Mouse (Mus musculus) liver, embryonic 14.5 days (tissue): ENCODE measurements around the gene Bcl2l1. TPM values are rescaled to one million over a fixed set of nuclear protein-coding genes. Genes with fewer than 3 reads are reported as not detected.
A peak's percentile ranks its signal among the peaks of the same experiment; 100 is the strongest.

Experiments used
- ATAC-seq: fragments of 200-750 bp; cut with Nextera tagmentation; 2 replicates; pipeline ENCODE4 v1.8.0; 2017; ENCODE audit warnings: moderate number of reproducible peaks, mild to moderate bottlenecking, moderate library complexity; ENCODE audit not compliant: insufficient read depth
- DNase-seq, 3 experiments: peaks; one replicate each; pipeline ENCODE4 v3.0.0-alpha.2; 2012 to 2013; ENCODE audit warnings: low read depth in 3 of 3, low spot score in 3 of 3
- H3K27ac ChIP-seq: fragments of 300-500 bp; sonication (generic); 2 replicates; pipeline ENCODE4 v1.5.1; 2014; ENCODE audit warnings: moderate library complexity, mild to moderate bottlenecking, control low read depth, inconsistent platforms
- H3K27me3 ChIP-seq: fragments of 300-500 bp; sonication (generic); 2 replicates; pipeline ENCODE4 v1.6.1; 2014; ENCODE audit warnings: mild to moderate bottlenecking, low read length, moderate library complexity; ENCODE audit not compliant: control insufficient read depth, insufficient read depth
- H3K36me3 ChIP-seq: fragments of 300-500 bp; sonication (generic); replicated peaks from 2 replicates; pipeline ENCODE4 v1.6.1; 2014; ENCODE audit warnings: low read depth; ENCODE audit not compliant: control insufficient read depth, insufficient read depth
- H3K4me1 ChIP-seq, 2 experiments: fragments of 200-500 bp in 1 of 2; fragments of 300-500 bp in 1 of 2; sonication (generic) in 1 of 2; replicated peaks; 2 replicates each; pipeline ENCODE4 v1.6.1; 2012 to 2014; ENCODE audit warnings: antibody characterized with exemption in 1 of 2, inconsistent platforms in 1 of 2, low read length in 1 of 2; ENCODE audit not compliant: control insufficient read depth in 2 of 2, insufficient read depth in 2 of 2
- H3K4me2 ChIP-seq: fragments of 300-500 bp; sonication (generic); 2 replicates; pipeline ENCODE4 v1.6.1; 2014; ENCODE audit warnings: low read depth, mild to moderate bottlenecking, control low read depth, moderate library complexity
- H3K4me3 ChIP-seq, 2 experiments: fragments of 200-500 bp in 1 of 2; fragments of 300-500 bp in 1 of 2; sonication (generic) in 1 of 2; 2 replicates each; pipeline ENCODE4 v1.5.1; 2012 to 2014; ENCODE audit warnings: low read depth in 2 of 2, low read length in 2 of 2, mild to moderate bottlenecking in 2 of 2, control low read depth in 1 of 2, inconsistent platforms in 1 of 2, moderate library complexity in 1 of 2; ENCODE audit not compliant: insufficient read depth in 1 of 2
- H3K9ac ChIP-seq: fragments of 300-500 bp; sonication (generic); replicated peaks from 2 replicates; pipeline ENCODE4 v1.6.1; 2014; ENCODE audit warnings: mild to moderate bottlenecking, control low read depth, moderate library complexity
- H3K9me3 ChIP-seq: fragments of 300-500 bp; sonication (generic); 2 replicates; pipeline ENCODE4 v1.6.1; 2016; ENCODE audit warnings: low read length, mixed read lengths; ENCODE audit not compliant: control insufficient read depth
- CTCF ChIP-seq: IDR thresholded peaks from 2 replicates; pipeline ENCODE4 v1.5.1; 2016; ENCODE audit warnings: antibody characterized with exemption, low read depth, control low read depth
- EP300 ChIP-seq: IDR thresholded peaks from 2 replicates; pipeline ENCODE4 v1.6.1; 2016; ENCODE audit warnings: antibody characterized with exemption, low read depth
- WGBS: fragments of 180-500 bp; shearing (Covaris S2); extraction: QIAGEN DNeasy Blood & Tissue Kit; methylation state at CpG from one replicate; pipeline ENCODE4 v1.1.7; 2014; ENCODE audit not compliant: insufficient replicate concordance; 5-methylcytosine and 5-hydroxymethylcytosine counted together
- polyA plus RNA-seq, 2 experiments: library from polyadenylated mRNA; depleted of rRNA in 1 of 2; stranded (reverse) in 1 of 2; unstranded in 1 of 2; fragments of >200 nt; fragmentation: Nextera tagmentation in 1 of 2; extraction: Ambion mirVana in 1 of 2; gene quantifications; 2 replicates each; pipeline versions ENCODE4 v1.2.1 to v1.2.3; 2012 to 2014

The Bcl2l1 gene
- polyA plus RNA-seq, 2 experiments, result 72.2 to 172 TPM

- Histone ChIP-seq H3K27me3 (no peaks in the 10 kb centered on the region), H3K9ac (peak overlapping the region; percentile 62), H3K9me3 (no peaks in the 10 kb centered on the region), H3K27ac (peak overlapping the region; percentile 72), H3K4me3 (peak overlapping the region; percentile 35 to 95), H3K4me2 (peak overlapping the region; percentile 84), H3K36me3 (peaks cover 73% of the 10 kb centered on the region), H3K4me1 (peaks cover 56 to 82% of the 10 kb centered on the region in 2 experiments)
- TF ChIP-seq EP300, result peak; percentile 58; the same call in 1 of the 2 replicates
- TF ChIP-seq CTCF, result no peak
- 24% methylated on average over 3 of the region's 3 CpGs for WGBS
- DNase-seq (no peak), ATAC-seq (peak; percentile 72)
These were observed 6.9 kb downstream of the Bcl2l1 start for GRCm38 (mm10) chr2:152824438-152825167.

GRCm38 (mm10) chr2:152823770-152824169 is 7.8 kb downstream of the Bcl2l1 start:
- H3K27ac ChIP-seq, result peak overlapping the region; percentile 72; the same call in 1 of the 2 replicates
- H3K36me3 ChIP-seq, result peaks cover 75% of the 10 kb centered on the region
- H3K27me3 ChIP-seq, result no peaks in the 10 kb centered on the region
- H3K4me3 ChIP-seq, result no peak overlapping the region
- peak overlapping the region; percentile 84 for H3K4me2 ChIP-seq
- H3K4me1 ChIP-seq, result peaks cover 61 to 79% of the 10 kb centered on the region in 2 experiments
- DNase-seq (no peak), ATAC-seq (no peak)
- WGBS, result 79% methylated on average over 1 of the region's 1 CpGs
- no peaks in the 10 kb centered on the region for H3K9me3 ChIP-seq
- no peak for TF ChIP-seq CTCF
- no peak for TF ChIP-seq EP300
- peak overlapping the region; percentile 34 for H3K9ac ChIP-seq

GRCm38 (mm10) chr2:152821566-152821965 is 10.0 kb downstream of the Bcl2l1 start:
- no peaks in the 10 kb centered on the region for H3K9me3 ChIP-seq
- no peaks in the 10 kb centered on the region for H3K27me3 ChIP-seq
- no peak for ATAC-seq
- TF ChIP-seq CTCF, result no peak
- TF ChIP-seq EP300, result no peak
- DNase-seq, result no peak
- H3K9ac ChIP-seq, result no peak overlapping the region
- no peak overlapping the region for H3K4me3 ChIP-seq
- H3K4me1 ChIP-seq, result peaks cover 62 to 79% of the 10 kb centered on the region in 2 experiments
- H3K27ac ChIP-seq, result peak overlapping the region; percentile 14; the same call in 1 of the 2 replicates
- peaks cover 65% of the 10 kb centered on the region for H3K36me3 ChIP-seq
- H3K4me2 ChIP-seq, result peak overlapping the region; percentile 2; the same call in 1 of the 2 replicates

- no peak overlapping the region for H3K9ac ChIP-seq
- no peaks in the 10 kb centered on the region for H3K27me3 ChIP-seq
- DNase-seq (no peak), ATAC-seq (no peak)
- H3K27ac ChIP-seq, result 0 out of 2 replicates have a peak overlapping the region, but pooled peaks have one; percentile 14
- TF ChIP-seq CTCF (no peak), EP300 (no peak)
- H3K4me3 ChIP-seq, result no peak overlapping the region
- no peak overlapping the region for H3K4me2 ChIP-seq
- H3K4me1 ChIP-seq, result peaks cover 62 to 80% of the 10 kb centered on the region in 2 experiments
- no peaks in the 10 kb centered on the region for H3K9me3 ChIP-seq
- WGBS, result 62% methylated on average over 5 of the region's 5 CpGs
- H3K36me3 ChIP-seq, result peaks cover 60% of the 10 kb centered on the region
These were observed 10.5 kb downstream of the Bcl2l1 start for GRCm38 (mm10) chr2:152821023-152821422.

- Histone ChIP-seq H3K27me3 (no peaks in the 10 kb centered on the region), H3K4me2 (no peak overlapping the region), H3K9me3 (no peaks in the 10 kb centered on the region), H3K9ac (no peak overlapping the region), H3K4me1 (peaks cover 62 to 80% of the 10 kb centered on the region in 2 experiments), H3K4me3 (no peak overlapping the region), H3K36me3 (peaks cover 59% of the 10 kb centered on the region), H3K27ac (peak overlapping the region; percentile 14; the same call in 1 of the 2 replicates)
- WGBS, result 90% methylated on average over 2 of the region's 2 CpGs
- TF ChIP-seq EP300 (no peak), CTCF (no peak)
- DNase-seq (no peak), ATAC-seq (no peak)
These were observed 11.2 kb downstream of the Bcl2l1 start for GRCm38 (mm10) chr2:152820369-152820768.
